Mouse (Mus musculus): ENCODE measurements around the gene Traf3ip2. TPM values are rescaled to one million over a fixed set of nuclear protein-coding genes. Genes with fewer than 3 reads are reported as not detected.

Gene Traf3ip2
- polyA plus RNA-seq, 1 experiment from 2014 or later: 5.2 TPM

DNA sequence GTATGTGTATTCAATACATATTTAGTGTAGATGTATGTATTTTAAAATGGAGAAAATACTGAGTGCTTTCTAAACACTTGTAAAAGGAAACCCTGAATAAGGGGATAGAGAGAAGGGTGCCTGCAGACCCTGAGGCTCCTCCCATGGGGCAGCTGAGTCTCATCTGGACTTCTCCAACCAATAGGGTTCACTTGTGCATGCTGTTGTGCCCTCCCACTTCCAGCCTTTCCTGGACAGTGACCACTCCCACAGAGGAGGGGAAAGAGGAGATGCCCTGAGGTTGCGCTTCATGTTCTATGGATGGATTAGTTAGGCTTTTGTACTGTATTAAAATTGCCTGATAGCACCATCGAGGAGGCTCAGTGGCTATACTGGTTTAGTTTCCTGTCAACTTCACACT, 30.3 kb upstream of the Traf3ip2 start:
- H3K4me3 ChIP-seq (ENCODE audit: low read depth, low read length): no peak overlapping the region
- no peaks in the 10 kb centered on the region for H3K27me3 ChIP-seq (ENCODE audit: control insufficient read depth, insufficient read depth, low read depth, low read length)
- H3K36me3 ChIP-seq (ENCODE audit: control insufficient read depth, insufficient read depth, low read length): no peaks in the 10 kb centered on the region
- no peak for ATAC-seq
- no peak overlapping the region for H3K4me2 ChIP-seq (ENCODE audit: low read length)
- no peak overlapping the region for H3K27ac ChIP-seq (ENCODE audit: low read length)
- WGBS: 86% methylated on average over 2 of the region's 2 CpGs
- H3K9me3 ChIP-seq (replicated peaks; ENCODE audit: control insufficient read depth, low read length, poor library complexity, severe bottlenecking): no peaks in the 10 kb centered on the region
- H3K4me1 ChIP-seq (ENCODE audit: control insufficient read depth, insufficient read depth, low read length): peaks cover 5% of the 10 kb centered on the region; the same call in 1 of the 2 replicates
- H3K9ac ChIP-seq (ENCODE audit: low read depth, low read length): no peak overlapping the region

DNA sequence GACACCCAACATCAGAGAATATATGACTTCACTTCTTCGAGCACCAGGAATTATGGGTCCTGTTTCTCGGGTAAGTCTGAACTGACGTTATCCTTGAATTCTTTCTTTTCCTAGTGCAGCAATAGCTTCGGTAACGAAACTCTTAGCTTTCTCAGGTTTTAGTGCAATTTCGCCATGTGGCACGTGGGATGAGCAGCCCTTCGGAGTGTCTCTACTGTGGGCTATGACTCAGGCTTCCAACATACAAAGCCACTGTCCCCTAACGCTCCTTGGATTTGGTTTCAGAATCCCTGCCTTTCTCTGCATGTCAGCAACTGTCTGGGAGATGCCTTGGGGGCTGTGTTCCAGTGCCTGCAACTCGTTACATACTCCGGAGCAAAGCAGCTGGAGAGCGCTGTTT, 29.0 kb upstream of the Traf3ip2 start:
- Histone ChIP-seq H3K36me3 (ENCODE audit: control insufficient read depth, insufficient read depth, low read length) (no peaks in the 10 kb centered on the region), H3K9me3 (replicated peaks; ENCODE audit: control insufficient read depth, low read length, poor library complexity, severe bottlenecking) (no peaks in the 10 kb centered on the region), H3K9ac (ENCODE audit: low read depth, low read length) (no peak overlapping the region), H3K27me3 (ENCODE audit: control insufficient read depth, insufficient read depth, low read depth, low read length) (no peaks in the 10 kb centered on the region), H3K4me3 (ENCODE audit: low read depth, low read length) (no peak overlapping the region), H3K27ac (ENCODE audit: low read length) (no peak overlapping the region), H3K4me2 (ENCODE audit: low read length) (no peak overlapping the region), H3K4me1 (ENCODE audit: control insufficient read depth, insufficient read depth, low read length) (peaks cover 17% of the 10 kb centered on the region)
- ATAC-seq: no peak
- 83% methylated on average over 12 of the region's 12 CpGs for WGBS

DNA sequence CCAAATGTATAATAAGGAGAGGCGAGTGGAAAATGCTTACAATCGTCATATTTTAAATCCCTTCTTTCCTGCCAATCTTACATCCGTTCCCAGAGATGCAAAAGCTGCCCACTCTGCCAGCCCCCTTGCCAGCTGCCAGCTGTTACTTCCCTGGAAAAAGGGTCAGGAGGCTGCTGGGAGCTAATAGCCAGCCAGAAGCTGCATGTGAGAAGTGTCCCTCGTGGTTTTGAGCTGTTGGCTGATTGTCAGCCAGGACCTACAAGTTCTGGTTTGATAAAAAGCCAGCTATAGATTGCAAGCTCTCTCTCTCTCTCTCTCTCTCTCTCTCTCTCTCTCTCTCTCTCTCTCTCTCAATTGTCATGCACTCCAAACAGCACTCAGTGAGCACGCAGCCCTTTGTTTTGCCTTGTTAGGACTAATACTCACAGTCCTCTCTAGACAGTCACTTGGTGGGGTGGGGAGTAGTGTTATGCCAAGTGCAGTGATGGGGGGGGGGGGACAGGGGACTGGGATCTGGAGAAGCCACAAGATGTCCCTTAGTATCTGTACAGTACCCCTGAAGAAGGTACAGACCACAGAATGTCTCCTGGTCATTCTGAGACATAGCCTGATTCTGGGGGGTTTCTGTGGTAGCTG, 25.3 kb upstream of the Traf3ip2 start:
- Histone ChIP-seq H3K4me2 (ENCODE audit: low read length) (no peak overlapping the region), H3K27me3 (ENCODE audit: control insufficient read depth, insufficient read depth, low read depth, low read length) (no peaks in the 10 kb centered on the region), H3K4me1 (ENCODE audit: control insufficient read depth, insufficient read depth, low read length) (peaks cover 18% of the 10 kb centered on the region), H3K4me3 (ENCODE audit: low read depth, low read length) (no peak overlapping the region), H3K9me3 (replicated peaks; ENCODE audit: control insufficient read depth, low read length, poor library complexity, severe bottlenecking) (no peaks in the 10 kb centered on the region), H3K36me3 (ENCODE audit: control insufficient read depth, insufficient read depth, low read length) (no peaks in the 10 kb centered on the region), H3K27ac (ENCODE audit: low read length) (peak overlapping the region; percentile 75), H3K9ac (ENCODE audit: low read depth, low read length) (no peak overlapping the region; the same call in 1 of the 2 replicates)
- ATAC-seq: peak; percentile 49
- 23% methylated on average over 5 of the region's 5 CpGs for WGBS

DNA sequence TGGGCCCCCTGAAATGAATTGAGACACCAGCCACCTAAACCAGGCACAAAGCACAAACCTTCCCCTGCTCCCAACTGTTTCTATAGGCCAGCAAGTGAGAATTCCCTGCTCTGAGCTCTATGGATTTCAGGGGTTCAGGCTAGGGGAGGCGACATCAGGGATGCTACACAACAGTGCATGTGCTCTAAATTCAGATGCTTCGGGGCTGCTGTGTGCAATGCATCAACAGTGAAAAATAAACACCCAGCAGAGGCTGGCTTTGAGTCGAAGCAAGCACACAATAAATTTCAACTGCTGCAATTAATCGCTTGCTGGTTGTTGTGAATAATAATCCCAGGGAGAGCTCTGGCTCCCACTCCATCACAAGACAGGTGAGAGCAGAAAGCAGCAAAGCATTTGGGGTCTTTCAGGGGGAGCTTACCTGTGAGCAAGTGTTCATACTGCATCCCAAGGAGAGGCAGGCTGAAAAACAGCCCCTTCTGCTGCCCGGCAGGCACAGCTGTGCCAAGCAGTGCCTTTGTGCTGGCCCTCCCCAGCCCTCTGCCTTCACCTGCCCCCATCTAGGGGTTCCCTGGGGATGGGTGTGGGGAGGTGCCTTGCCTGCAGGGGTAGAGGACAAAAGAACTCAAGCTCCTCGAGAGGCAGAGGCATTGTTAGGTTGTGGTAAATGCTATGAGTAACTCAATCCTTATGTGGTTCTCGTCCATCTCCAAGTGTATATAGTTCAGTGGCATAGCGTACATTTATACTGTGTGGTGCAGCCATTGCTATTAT, 24.6 kb upstream of the Traf3ip2 start:
- H3K4me2 ChIP-seq (ENCODE audit: low read length): no peak overlapping the region
- peak; percentile 36; the same call in 1 of the 2 replicates for ATAC-seq
- H3K4me3 ChIP-seq (ENCODE audit: low read depth, low read length): no peak overlapping the region
- 47% methylated on average over 8 of the region's 8 CpGs for WGBS
- peak overlapping the region; percentile 75 for H3K27ac ChIP-seq (ENCODE audit: low read length)
- H3K4me1 ChIP-seq (ENCODE audit: control insufficient read depth, insufficient read depth, low read length): peaks cover 18% of the 10 kb centered on the region
- no peaks in the 10 kb centered on the region for H3K36me3 ChIP-seq (ENCODE audit: control insufficient read depth, insufficient read depth, low read length)
- H3K9ac ChIP-seq (ENCODE audit: low read depth, low read length): peak overlapping the region; percentile 56
- no peaks in the 10 kb centered on the region for H3K27me3 ChIP-seq (ENCODE audit: control insufficient read depth, insufficient read depth, low read depth, low read length)
- no peaks in the 10 kb centered on the region for H3K9me3 ChIP-seq (replicated peaks; ENCODE audit: control insufficient read depth, low read length, poor library complexity, severe bottlenecking)

DNA sequence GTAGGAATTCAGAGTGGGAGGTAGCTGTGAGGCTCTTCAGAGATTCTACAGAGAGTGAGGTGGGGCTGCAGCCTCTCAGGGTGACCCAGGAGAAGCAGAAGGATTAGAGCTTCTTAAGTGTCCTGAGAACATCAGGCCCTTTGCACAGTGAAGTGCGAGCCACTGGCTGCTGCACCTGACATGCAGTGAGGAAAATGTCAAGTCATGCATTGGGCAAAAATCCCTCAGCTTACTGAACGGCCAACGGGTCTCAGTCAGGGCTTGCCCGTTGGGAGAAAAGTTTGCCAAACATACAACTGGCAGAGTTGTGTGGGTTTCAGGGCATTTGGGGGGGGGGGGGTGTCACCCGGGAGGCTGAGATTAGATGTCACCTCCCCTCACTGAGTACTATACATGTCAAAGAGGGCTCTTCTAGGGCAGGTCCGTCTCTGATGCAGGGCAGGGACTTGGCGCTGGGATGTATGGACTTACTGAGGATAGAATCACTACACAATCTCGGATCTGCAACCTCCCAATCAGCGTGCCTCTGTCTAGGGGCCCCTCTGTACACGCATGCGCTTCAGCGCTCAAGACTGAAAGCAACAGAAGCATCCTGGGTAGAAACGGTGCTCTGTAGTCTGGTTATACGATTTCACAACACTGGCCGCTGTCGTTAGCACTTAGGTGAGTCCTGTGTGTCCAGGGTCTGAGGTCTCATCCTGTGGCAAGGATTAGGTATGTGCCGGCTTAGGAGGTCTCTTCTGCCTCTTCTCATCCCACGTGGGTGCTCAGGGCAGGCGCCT, 22.8 kb upstream of the Traf3ip2 start:
- no peak overlapping the region for H3K4me2 ChIP-seq (ENCODE audit: low read length)
- no peak overlapping the region for H3K9ac ChIP-seq (ENCODE audit: low read depth, low read length)
- H3K9me3 ChIP-seq (replicated peaks; ENCODE audit: control insufficient read depth, low read length, poor library complexity, severe bottlenecking): 0 out of 2 replicates have a peak, but pooled peaks cover 4% of the 10 kb centered on the region
- H3K27me3 ChIP-seq (ENCODE audit: control insufficient read depth, insufficient read depth, low read depth, low read length): no peaks in the 10 kb centered on the region
- H3K4me3 ChIP-seq (ENCODE audit: low read depth, low read length): no peak overlapping the region
- WGBS: 77% methylated on average over 19 of the region's 19 CpGs
- H3K36me3 ChIP-seq (ENCODE audit: control insufficient read depth, insufficient read depth, low read length): no peaks in the 10 kb centered on the region
- ATAC-seq: no peak
- H3K27ac ChIP-seq (ENCODE audit: low read length): no peak overlapping the region
- peaks cover 18% of the 10 kb centered on the region for H3K4me1 ChIP-seq (ENCODE audit: control insufficient read depth, insufficient read depth, low read length)

DNA sequence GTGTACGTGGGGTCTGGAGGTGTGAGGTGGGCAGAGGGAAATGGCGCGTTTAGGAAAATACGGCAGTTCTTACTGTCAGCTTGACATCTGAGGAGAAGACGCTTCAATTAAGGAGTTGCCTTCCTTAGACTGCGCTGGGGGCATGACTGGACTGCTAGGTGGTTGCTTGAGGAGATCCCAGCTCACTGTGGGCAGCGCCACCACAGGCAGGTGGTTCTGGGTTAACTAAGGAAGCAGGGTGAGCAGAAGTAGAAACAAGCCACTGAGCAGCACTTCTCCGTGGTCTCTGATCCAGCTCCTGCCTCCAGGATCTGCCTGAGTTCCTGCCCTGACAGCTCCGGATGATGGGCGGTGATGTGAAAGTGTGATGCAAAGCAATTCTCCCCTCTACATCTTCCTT, 22.1 kb upstream of the Traf3ip2 start:
- no peaks in the 10 kb centered on the region for H3K36me3 ChIP-seq (ENCODE audit: control insufficient read depth, insufficient read depth, low read length)
- H3K27ac ChIP-seq (ENCODE audit: low read length): no peak overlapping the region
- no peak overlapping the region for H3K9ac ChIP-seq (ENCODE audit: low read depth, low read length)
- 0 out of 2 replicates have a peak, but pooled peaks cover 4% of the 10 kb centered on the region for H3K9me3 ChIP-seq (replicated peaks; ENCODE audit: control insufficient read depth, low read length, poor library complexity, severe bottlenecking)
- no peak overlapping the region for H3K4me3 ChIP-seq (ENCODE audit: low read depth, low read length)
- no peak overlapping the region for H3K4me2 ChIP-seq (ENCODE audit: low read length)
- no peaks in the 10 kb centered on the region for H3K27me3 ChIP-seq (ENCODE audit: control insufficient read depth, insufficient read depth, low read depth, low read length)
- 87% methylated on average over 10 of the region's 10 CpGs for WGBS
- no peak for ATAC-seq
- peaks cover 18% of the 10 kb centered on the region for H3K4me1 ChIP-seq (ENCODE audit: control insufficient read depth, insufficient read depth, low read length)

DNA sequence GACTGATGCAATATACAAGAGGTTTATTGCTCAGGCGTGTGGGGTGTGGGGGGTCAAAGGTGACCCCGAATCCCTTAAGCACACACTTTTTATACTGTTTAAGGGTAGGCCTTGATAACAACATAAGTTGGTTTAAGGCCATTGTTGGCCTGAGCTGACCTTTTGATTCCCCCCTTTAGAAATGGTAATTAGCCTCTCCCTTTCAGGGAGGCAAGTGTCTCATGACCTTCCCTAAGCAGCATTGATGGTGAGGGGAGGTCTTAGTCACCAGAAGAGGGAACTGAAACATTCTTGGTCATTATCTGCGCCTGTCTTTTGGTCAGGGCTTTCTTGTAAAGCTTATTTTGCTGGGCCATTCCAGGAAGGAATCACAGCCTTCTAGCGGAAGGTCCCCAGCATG, 20.2 kb upstream of the Traf3ip2 start:
- ATAC-seq: no peak
- Histone ChIP-seq H3K36me3 (ENCODE audit: control insufficient read depth, insufficient read depth, low read length) (no peaks in the 10 kb centered on the region), H3K27ac (ENCODE audit: low read length) (no peak overlapping the region), H3K9ac (ENCODE audit: low read depth, low read length) (no peak overlapping the region), H3K4me1 (ENCODE audit: control insufficient read depth, insufficient read depth, low read length) (peaks cover 28% of the 10 kb centered on the region), H3K4me3 (ENCODE audit: low read depth, low read length) (no peak overlapping the region), H3K27me3 (ENCODE audit: control insufficient read depth, insufficient read depth, low read depth, low read length) (no peaks in the 10 kb centered on the region), H3K4me2 (ENCODE audit: low read length) (no peak overlapping the region), H3K9me3 (replicated peaks; ENCODE audit: control insufficient read depth, low read length, poor library complexity, severe bottlenecking) (0 out of 2 replicates have a peak, but pooled peaks cover 4% of the 10 kb centered on the region)
- 52% methylated on average over 4 of the region's 4 CpGs for WGBS

DNA sequence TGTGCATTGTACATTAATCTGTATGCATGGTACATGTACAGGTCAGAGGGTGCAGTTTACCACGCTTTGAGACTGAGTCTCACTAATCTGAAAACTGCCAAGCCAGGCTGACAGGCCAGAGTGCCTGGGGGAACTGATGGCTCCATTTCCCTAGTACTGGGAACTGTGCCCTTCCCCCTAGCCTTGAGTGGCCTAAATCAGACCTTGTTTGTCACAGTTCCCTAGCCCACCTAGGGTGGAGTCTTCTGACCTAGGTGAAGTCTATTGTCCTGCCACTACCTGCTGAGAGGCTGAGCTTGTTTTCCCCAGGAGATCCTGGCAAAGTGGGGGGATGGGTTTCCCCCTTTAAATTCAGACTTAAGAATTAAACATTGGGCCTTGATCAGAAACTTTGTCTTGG, 18.0 kb upstream of the Traf3ip2 start:
- Histone ChIP-seq H3K36me3 (ENCODE audit: control insufficient read depth, insufficient read depth, low read length) (no peaks in the 10 kb centered on the region), H3K27ac (ENCODE audit: low read length) (no peak overlapping the region), H3K9ac (ENCODE audit: low read depth, low read length) (no peak overlapping the region), H3K4me2 (ENCODE audit: low read length) (no peak overlapping the region), H3K9me3 (replicated peaks; ENCODE audit: control insufficient read depth, low read length, poor library complexity, severe bottlenecking) (0 out of 2 replicates have a peak, but pooled peaks cover 4% of the 10 kb centered on the region), H3K27me3 (ENCODE audit: control insufficient read depth, insufficient read depth, low read depth, low read length) (no peaks in the 10 kb centered on the region), H3K4me1 (ENCODE audit: control insufficient read depth, insufficient read depth, low read length) (peaks cover 22% of the 10 kb centered on the region), H3K4me3 (ENCODE audit: low read depth, low read length) (no peak overlapping the region)
- 61% methylated on average over 1 of the region's 1 CpGs for WGBS
- ATAC-seq: no peak

Measured in midbrain, embryonic 16.5 days (tissue).